In genomic region chr11:60233235-60233634, GRCm38 (mm10) we compare ENCODE assay signal across 9 mouse cellular contexts. TPM values are rescaled to one million over a fixed set of nuclear protein-coding genes. Genes with fewer than 3 reads are reported as not detected.
DNase-seq lines count a peak whose midpoint lies in the region; ATAC-seq lines count a peak whose summit lies in the region.
"Had no signal": no experiment of that assay in that cellular context is flagged by ENCODE, and none has a peak within 500 bp of the region (broad histone marks: within the 10 kb centered on the region; RNA-seq: fewer than 3 reads in every experiment).

No protein-coding gene starts in this region.

- ATAC-seq in lung, embryonic 15.5 days (ENCODE audit: borderline replicate concordance, extremely low read depth, low FRiP score, low TSS enrichment): no peak
- ATAC-seq in forebrain, embryonic 15.5 days (replicated peaks): 0 out of 2 replicates have a peak, but pooled peaks have one; percentile 19
- ATAC-seq in midbrain, embryonic 12.5 days (ENCODE audit: low FRiP score, low read depth): no peak

- no peak overlapping the region for H3K4me2 ChIP-seq in lung, embryonic 15.5 days
- H3K4me2 ChIP-seq in forebrain, embryonic 15.5 days (replicated peaks): no peak overlapping the region
- H3K4me2 ChIP-seq in midbrain, embryonic 12.5 days (replicated peaks): no peak overlapping the region
- H3K4me2 ChIP-seq: stomach, embryonic 15.5 days had no signal

- 53% methylated on average over 8 of the region's 8 CpGs for WGBS in lung, embryonic 15.5 days
- 42% methylated on average over 8 of the region's 8 CpGs for WGBS in forebrain, embryonic 15.5 days
- WGBS in midbrain, embryonic 12.5 days: 73% methylated on average over 8 of the region's 8 CpGs

- no peaks in the 10 kb centered on the region; the same call in 1 of the 2 replicates for H3K36me3 ChIP-seq in lung, embryonic 15.5 days
- no peaks in the 10 kb centered on the region for H3K36me3 ChIP-seq in forebrain, embryonic 15.5 days
- peaks cover 18% of the 10 kb centered on the region; the same call in 1 of the 2 replicates for H3K36me3 ChIP-seq in midbrain, embryonic 12.5 days

- no peak for DNase-seq in lung, postnatal 25 days (ENCODE audit: low spot score)
- DNase-seq in cerebellum, adult 9-10 months: peak; percentile 82
- DNase-seq in frontal cortex, postnatal 14 days (ENCODE audit: low spot score in 2 of 2): no peak
- DNase-seq in urinary bladder, postnatal 25 days (ENCODE audit: low spot score): no peak

- 0 out of 2 replicates have a peak overlapping the region, but pooled peaks have one; percentile 11 for H3K27ac ChIP-seq in lung, embryonic 15.5 days
- peak overlapping the region; percentile 9; the same call in 1 of the 2 replicates for H3K27ac ChIP-seq in forebrain, embryonic 15.5 days (replicated peaks)
- 0 out of 2 replicates have a peak overlapping the region, but pooled peaks have one; percentile 15 for H3K27ac ChIP-seq in midbrain, embryonic 12.5 days (replicated peaks)
- H3K27ac ChIP-seq: macrophage; stomach, embryonic 15.5 days had no signal

- H3K4me3 ChIP-seq in lung, embryonic 15.5 days: no peak overlapping the region
- no peak overlapping the region for H3K4me3 ChIP-seq in forebrain, embryonic 15.5 days
- H3K4me3 ChIP-seq in midbrain, embryonic 12.5 days: no peak overlapping the region
- H3K4me3 ChIP-seq: stomach, embryonic 15.5 days had no signal

- peaks cover 46% of the 10 kb centered on the region for H3K4me1 ChIP-seq in lung, embryonic 15.5 days
- peaks cover 11% of the 10 kb centered on the region for H3K4me1 ChIP-seq in forebrain, embryonic 15.5 days
- peaks cover 10% of the 10 kb centered on the region for H3K4me1 ChIP-seq in midbrain, embryonic 12.5 days

- no peaks in the 10 kb centered on the region for H3K9me3 ChIP-seq in lung, embryonic 15.5 days
- H3K9me3 ChIP-seq in forebrain, embryonic 15.5 days: no peaks in the 10 kb centered on the region
- no peaks in the 10 kb centered on the region for H3K9me3 ChIP-seq in midbrain, embryonic 12.5 days
- H3K9me3 ChIP-seq: stomach, embryonic 15.5 days had no signal

- H3K27me3 ChIP-seq in lung, embryonic 15.5 days: no peaks in the 10 kb centered on the region
- H3K27me3 ChIP-seq in forebrain, embryonic 15.5 days: no peaks in the 10 kb centered on the region
- no peaks in the 10 kb centered on the region for H3K27me3 ChIP-seq in midbrain, embryonic 12.5 days
- H3K27me3 ChIP-seq: stomach, embryonic 15.5 days had no signal

- 0 out of 2 replicates have a peak overlapping the region, but pooled peaks have one; percentile 16 for H3K9ac ChIP-seq in lung, embryonic 15.5 days
- no peak overlapping the region for H3K9ac ChIP-seq in forebrain, embryonic 15.5 days (replicated peaks)
- no peak overlapping the region for H3K9ac ChIP-seq in midbrain, embryonic 12.5 days (replicated peaks)
- H3K9ac ChIP-seq: stomach, embryonic 15.5 days had no signal

RNA-seq across cellular contexts. Expression of gene Srebf1, which starts 10.9 kb away (rescaled TPM):
- 74.3 and 76.8 TPM in 2 replicates for polyA plus RNA-seq in lung, embryonic 15.5 days (2015; fragmentation: Nextera tagmentation; extraction: Ambion mirVana)
- 48.2 and 52.7 TPM in 2 replicates for polyA plus RNA-seq in forebrain, embryonic 15.5 days (2015; fragmentation: Nextera tagmentation; extraction: Ambion mirVana)
- polyA plus RNA-seq in midbrain, embryonic 12.5 days (2016; fragmentation: Nextera tagmentation; extraction: Ambion mirVana): 46.8 and 56.8 TPM in 2 replicates
